Mouse (Mus musculus) adrenal gland, postnatal 0 days (tissue): ENCODE measurements around the gene Nup43. TPM values are rescaled to one million over a fixed set of nuclear protein-coding genes. Genes with fewer than 3 reads are reported as not detected.

Experiments used
- polyA plus RNA-seq: library from polyadenylated mRNA; unstranded; fragments of >200 nt; fragmentation: Nextera tagmentation; extraction: Ambion mirVana; gene quantifications from 2 replicates; pipeline ENCODE4 v1.2.1, GENCODE M21; 2015

Nup43 gene
- 24.4 and 27.2 TPM in 2 replicates for polyA plus RNA-seq

DNA sequence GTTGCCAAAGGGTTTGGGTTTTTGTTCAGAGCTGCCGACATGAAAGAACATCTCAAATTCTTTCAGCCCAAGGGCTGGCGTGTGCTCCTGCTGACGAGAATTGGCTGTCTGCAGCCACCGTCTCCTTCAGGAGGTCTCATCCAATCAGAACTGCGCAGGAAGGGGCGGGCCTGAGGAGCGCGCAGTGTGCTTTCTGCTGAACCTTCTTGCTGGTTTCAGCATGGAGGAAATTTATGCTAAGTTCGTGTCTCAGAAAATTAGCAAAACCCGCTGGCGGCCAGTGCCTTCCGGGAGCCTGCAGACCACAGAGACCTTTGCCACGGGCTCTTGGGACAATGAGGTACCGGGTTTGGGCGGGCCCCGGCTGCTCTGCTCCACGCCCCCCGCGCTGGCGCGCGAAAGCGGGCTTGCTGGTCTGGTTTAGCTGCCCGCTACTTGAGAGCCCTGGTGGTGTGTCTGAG is at the start of gene Nup43:
Gene Nup43 (plus strand): TSS at position 162 of the 461 bp plus-strand sequence.

DNA sequence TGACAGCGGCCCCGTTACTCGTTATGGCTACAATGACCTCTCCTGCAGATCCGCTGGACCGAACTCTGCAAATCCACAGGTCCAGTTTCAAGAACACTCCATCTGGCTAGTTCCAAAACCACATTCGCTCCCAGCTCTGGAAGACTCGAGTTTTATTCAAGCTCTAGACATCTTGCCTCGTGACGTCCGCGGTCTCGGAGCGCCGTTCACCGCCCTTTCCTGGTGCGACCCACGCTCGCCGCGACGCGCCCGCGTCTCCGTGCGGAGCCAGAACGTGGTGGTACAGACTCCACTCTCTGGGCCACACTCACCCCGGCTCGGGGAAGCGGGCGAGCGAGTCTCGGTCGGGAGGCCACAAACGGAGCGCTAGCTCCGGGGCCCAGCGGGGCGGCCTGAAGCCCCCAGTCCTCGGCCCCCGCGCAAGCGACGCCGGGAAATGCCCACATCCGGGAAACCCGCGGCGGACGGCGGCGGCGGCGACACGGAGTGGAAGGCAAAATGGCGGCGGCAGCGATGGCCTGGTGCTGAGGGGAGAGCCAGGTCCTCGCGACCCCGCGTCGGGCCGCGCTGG is 13.5 kb downstream of the Nup43 start, which contains the start of the genes Pcmt1 and Lats1:
Gene Pcmt1 (minus strand): TSS at position 406 of the 571 bp plus-strand sequence.
Gene Lats1 (plus strand): TSS at position 484 of the 571 bp plus-strand sequence.

DNA sequence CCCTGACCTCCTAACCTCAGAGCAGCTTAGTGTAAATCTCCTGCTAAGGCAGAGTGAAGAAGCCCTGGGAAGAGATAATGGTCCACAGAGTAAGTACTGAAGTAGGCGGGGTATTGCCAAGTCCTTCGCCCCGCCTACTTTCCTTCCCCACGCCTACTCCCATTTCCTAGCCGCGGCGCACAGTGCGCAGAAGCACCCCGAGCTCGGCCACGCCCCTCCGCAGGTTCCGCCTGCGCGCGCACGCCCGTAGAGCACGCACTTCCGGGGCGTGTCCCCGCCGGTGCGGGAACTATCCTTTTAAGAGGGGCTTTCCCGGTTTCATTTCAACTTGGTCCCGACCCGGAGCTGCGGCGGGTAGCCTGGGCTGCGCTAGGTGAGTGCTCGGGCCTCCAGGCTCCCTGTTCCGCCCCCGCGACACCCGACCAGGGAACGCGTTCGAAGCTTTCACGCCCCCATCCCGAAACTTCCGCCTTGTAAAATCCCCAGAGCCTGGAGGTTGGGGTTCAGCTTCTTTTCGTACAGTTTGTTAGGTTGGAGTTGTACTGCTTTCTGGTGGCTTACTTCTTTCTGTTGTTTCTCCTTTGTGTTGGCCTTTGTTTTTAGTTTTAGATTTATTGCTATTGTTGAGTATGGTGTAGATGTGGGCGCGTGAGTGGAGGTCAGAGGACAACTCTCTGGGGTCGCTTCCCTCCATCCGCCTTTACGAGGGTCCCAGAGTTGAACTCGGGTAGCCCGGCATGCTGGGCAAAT is 58.6 kb downstream of the Nup43 start, which contains the start of gene Katna1:
Gene Katna1 (plus strand): TSS at position 250 of the 750 bp plus-strand sequence.

Other genes starting within 250 kb of the Nup43 start
- gene Ulbp1, start 193.9 kb upstream of the Nup43 start, polyA plus RNA-seq, result 2.5 and 2.7 TPM in 2 replicates
- gene Lrp11, start 77.7 kb upstream of the Nup43 start, polyA plus RNA-seq, result 17.4 and 27.1 TPM in 2 replicates
- gene Pcmt1, start 13.6 kb downstream of the Nup43 start, polyA plus RNA-seq, result 98.4 and 112 TPM in 2 replicates
- gene Lats1, start 13.7 kb downstream of the Nup43 start, polyA plus RNA-seq, result 4.7 and 4.8 TPM in 2 replicates
- gene Katna1, start 58.5 kb downstream of the Nup43 start, polyA plus RNA-seq, result 29.4 and 37.7 TPM in 2 replicates
- 205 and 321 TPM in 2 replicates for gene Ginm1, start 125.3 kb downstream of the Nup43 start, polyA plus RNA-seq
- gene Ppil4, start 125.4 kb downstream of the Nup43 start, polyA plus RNA-seq, result 19.2 and 26.1 TPM in 2 replicates
- 0.08 and 0.12 TPM in 2 replicates for gene Zc3h12d, start 165.0 kb downstream of the Nup43 start, polyA plus RNA-seq